Mouse (Mus musculus) cortical plate, adult 2 months (tissue): Measurements from ENCODE around the gene Ttc1.
A peak's percentile ranks its signal among the peaks of the same experiment; 100 is the strongest.

ENCODE experiments used
- CTCF ChIP-seq: fragments of 200-500 bp; IDR thresholded peaks from 2 replicates; pipeline ENCODE4 v1.5.1; 2011; ENCODE audit warnings: mild to moderate bottlenecking, control low read depth, low read length; ENCODE audit not compliant: insufficient read depth; ENCODE audit errors: extremely low read depth
- POLR2A ChIP-seq: fragments of 200-500 bp; IDR thresholded peaks from 2 replicates; pipeline ENCODE4 v1.6.1; 2011; ENCODE audit warnings: mild to moderate bottlenecking, low read length, control low read depth; ENCODE audit not compliant: insufficient read depth; ENCODE audit errors: extremely low read depth

DNA sequence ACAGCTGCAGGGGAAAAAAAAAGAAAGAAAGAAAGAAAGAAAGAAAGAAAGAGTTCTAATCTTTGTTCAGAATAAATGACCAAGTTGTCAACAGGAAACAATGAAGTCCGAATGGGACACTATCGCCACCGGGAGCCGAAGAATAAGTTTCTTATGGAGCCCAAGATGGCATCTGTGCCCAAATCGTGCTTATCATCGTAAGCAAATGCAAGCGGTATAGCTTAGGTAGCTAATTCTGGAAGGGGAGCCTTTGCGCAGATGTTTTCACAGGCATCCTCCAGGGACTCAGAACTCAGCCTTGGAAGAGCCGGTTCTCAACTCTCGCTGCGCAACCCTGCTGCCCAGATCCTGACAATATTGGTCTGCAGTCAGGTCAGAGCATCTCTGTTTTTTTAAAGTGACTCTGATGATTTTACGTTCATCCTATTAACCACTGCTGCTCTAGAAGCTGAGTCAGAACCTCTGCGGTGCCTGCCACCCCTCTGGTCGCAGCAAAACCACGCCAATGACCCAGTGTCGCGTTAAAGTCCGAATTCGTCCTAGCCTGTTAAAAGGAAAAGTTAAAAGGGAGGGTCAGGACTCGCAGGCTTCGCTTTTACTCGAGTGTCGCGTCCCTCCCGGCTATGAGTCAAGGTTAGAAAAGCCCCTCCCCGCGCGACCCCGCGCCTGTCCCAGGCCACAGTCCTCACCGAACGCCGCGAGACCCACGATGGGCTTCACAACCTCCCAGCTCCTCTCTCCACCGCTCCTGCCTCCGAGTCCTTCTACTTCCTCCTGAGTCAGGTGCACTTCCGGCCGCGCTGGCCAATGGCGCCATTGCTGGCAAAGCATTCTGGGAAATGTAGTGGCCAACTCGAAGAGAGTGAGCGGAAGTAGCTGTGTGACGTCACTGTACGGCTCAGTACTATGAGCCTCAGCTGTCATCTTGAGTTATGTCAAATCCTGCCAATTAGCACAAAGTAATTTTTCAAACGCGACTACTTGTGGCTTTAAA, at the start of gene Ttc1:
- TF ChIP-seq POLR2A (peak; percentile 89; the same call in 1 of the 2 replicates), CTCF (no peak)
